In genomic region chr10:111149761-111150160, GRCm38 (mm10) we compare ENCODE assay signal across 20 mouse cellular contexts. TPM values are rescaled to one million over a fixed set of nuclear protein-coding genes. Genes with fewer than 3 reads are reported as not detected.
DNase-seq lines count a peak whose midpoint lies in the region; ATAC-seq and TF ChIP-seq lines count a peak whose summit lies in the region.
"Had no signal": no experiment of that assay in that cellular context is flagged by ENCODE, and none has a peak within 500 bp of the region (broad histone marks: within the 10 kb centered on the region; RNA-seq: fewer than 3 reads in every experiment).

No protein-coding gene starts in this region.

- no peaks in the 10 kb centered on the region for H3K9me3 ChIP-seq in kidney, embryonic 14.5 days (ENCODE audit: control insufficient read depth, low read length)
- H3K9me3 ChIP-seq in kidney, embryonic 16.5 days (ENCODE audit: low read length): no peaks in the 10 kb centered on the region
- no peaks in the 10 kb centered on the region for H3K9me3 ChIP-seq in lung, embryonic 14.5 days (ENCODE audit: low read depth, low read length)
- H3K9me3 ChIP-seq: embryonic facial prominence, embryonic 12.5 days; forebrain, embryonic 12.5 days; heart, embryonic 12.5 days; hindbrain, embryonic 10.5 days had no signal

- no peaks in the 10 kb centered on the region for H3K4me1 ChIP-seq in kidney, embryonic 14.5 days (ENCODE audit: control insufficient read depth, insufficient read depth, low read length)
- H3K4me1 ChIP-seq in kidney, embryonic 16.5 days (ENCODE audit: insufficient read depth, low read length): no peaks in the 10 kb centered on the region
- no peaks in the 10 kb centered on the region for H3K4me1 ChIP-seq in lung, embryonic 14.5 days (ENCODE audit: insufficient read depth)
- H3K4me1 ChIP-seq: embryonic facial prominence, embryonic 12.5 days; forebrain, embryonic 12.5 days; heart, embryonic 12.5 days; hindbrain, embryonic 10.5 days had no signal

- no peak overlapping the region for H3K27ac ChIP-seq in kidney, embryonic 14.5 days (ENCODE audit: low read depth, low read length)
- no peak overlapping the region for H3K27ac ChIP-seq in kidney, embryonic 16.5 days (ENCODE audit: low read length)
- H3K27ac ChIP-seq in lung, embryonic 14.5 days (ENCODE audit: low read depth): no peak overlapping the region
- H3K27ac ChIP-seq: embryonic facial prominence, embryonic 12.5 days; forebrain, embryonic 12.5 days; heart, adult 2 months; hindbrain, embryonic 10.5 days; hindbrain, embryonic 14.5 days had no signal

- no peak for ATAC-seq in kidney, embryonic 14.5 days (ENCODE audit: low FRiP score, low TSS enrichment)
- ATAC-seq in kidney, embryonic 16.5 days (ENCODE audit: low FRiP score, low TSS enrichment): no peak
- ATAC-seq in lung, embryonic 14.5 days (ENCODE audit: insufficient read depth): no peak
- ATAC-seq: forebrain, embryonic 16.5 days had no signal

- H3K36me3 ChIP-seq in kidney, embryonic 14.5 days (ENCODE audit: control insufficient read depth, insufficient read depth, low read length): no peaks in the 10 kb centered on the region
- H3K36me3 ChIP-seq in kidney, embryonic 16.5 days (ENCODE audit: insufficient read depth, low read length): no peaks in the 10 kb centered on the region
- H3K36me3 ChIP-seq in lung, embryonic 14.5 days (ENCODE audit: insufficient read depth): no peaks in the 10 kb centered on the region
- H3K36me3 ChIP-seq: embryonic facial prominence, embryonic 12.5 days; forebrain, embryonic 12.5 days; heart, embryonic 12.5 days; hindbrain, embryonic 10.5 days had no signal

- H3K9ac ChIP-seq in kidney, embryonic 14.5 days (ENCODE audit: low read depth, low read length): no peak overlapping the region
- H3K9ac ChIP-seq in kidney, embryonic 16.5 days (replicated peaks; ENCODE audit: low read length): no peak overlapping the region
- no peak overlapping the region for H3K9ac ChIP-seq in lung, embryonic 14.5 days
- H3K9ac ChIP-seq: embryonic facial prominence, embryonic 12.5 days; forebrain, embryonic 12.5 days; heart, embryonic 12.5 days; hindbrain, embryonic 14.5 days had no signal

- 61% methylated on average over 5 of the region's 5 CpGs for WGBS in kidney, embryonic 14.5 days
- 75% methylated on average over 5 of the region's 5 CpGs for WGBS in kidney, embryonic 16.5 days
- 57% methylated on average over 5 of the region's 5 CpGs for WGBS in lung, embryonic 14.5 days

- H3K4me2 ChIP-seq in kidney, embryonic 14.5 days (replicated peaks; ENCODE audit: low read depth, low read length): no peak overlapping the region
- H3K4me2 ChIP-seq in kidney, embryonic 16.5 days (replicated peaks; ENCODE audit: low read depth, low read length): no peak overlapping the region
- no peak overlapping the region for H3K4me2 ChIP-seq in lung, embryonic 14.5 days
- H3K4me2 ChIP-seq: embryonic facial prominence, embryonic 12.5 days; forebrain, embryonic 12.5 days; heart, embryonic 12.5 days; hindbrain, embryonic 14.5 days had no signal

- H3K27me3 ChIP-seq in kidney, embryonic 14.5 days (ENCODE audit: control insufficient read depth, insufficient read depth, low read length): no peaks in the 10 kb centered on the region
- H3K27me3 ChIP-seq in kidney, embryonic 16.5 days (ENCODE audit: insufficient read depth, low read length): no peaks in the 10 kb centered on the region
- H3K27me3 ChIP-seq in lung, embryonic 14.5 days (ENCODE audit: insufficient read depth, low read length): no peaks in the 10 kb centered on the region
- H3K27me3 ChIP-seq: embryonic facial prominence, embryonic 12.5 days; forebrain, embryonic 12.5 days; heart, embryonic 12.5 days had no signal

- DNase-seq in kidney, adult 11 months: peak; percentile 48
- DNase-seq in kidney, postnatal 14 days: peak; percentile 30
- peak; percentile 16 for DNase-seq in lung, embryonic 14.5 days
- no peak for DNase-seq in lung, postnatal 36 days
- DNase-seq in NIH3T3 (ENCODE audit: low read depth): peak; percentile 63
- DNase-seq: adrenal gland, postnatal 10 days; cerebellum, adult 11 months; cerebellum, adult 8-10 months; cerebellum, postnatal 14 days; embryo, embryonic 11 days; gastrocnemius, postnatal 10 days; heart, adult 2 months had no signal

- H3K4me3 ChIP-seq in kidney, embryonic 14.5 days (ENCODE audit: low read length): no peak overlapping the region
- no peak overlapping the region for H3K4me3 ChIP-seq in kidney, embryonic 16.5 days (ENCODE audit: low read length)
- H3K4me3 ChIP-seq in lung, embryonic 14.5 days (ENCODE audit: low read depth, low read length): no peak overlapping the region
- H3K4me3 ChIP-seq: embryonic facial prominence, embryonic 12.5 days; forebrain, embryonic 12.5 days; heart, adult 2 months; heart, embryonic 12.5 days; hindbrain, embryonic 10.5 days had no signal

- TF ChIP-seq CTCF in lung, embryonic 14.5 days (IDR thresholded peaks at IDR 0.05; ENCODE audit: low read depth): no peak

RNA-seq across cellular contexts. Expression of gene Osbpl8, which starts 14.8 kb away (rescaled TPM):
- 5.5 and 9.6 TPM in 2 replicates for polyA plus RNA-seq in kidney, embryonic 14.5 days (2014; fragmentation: Nextera tagmentation; extraction: Ambion mirVana)
- polyA plus RNA-seq in kidney, embryonic 16.5 days (2015; fragmentation: Nextera tagmentation; extraction: Ambion mirVana): 7.1 and 8.6 TPM in 2 replicates
- 9.6 and 10.8 TPM in 2 replicates for polyA plus RNA-seq in lung, embryonic 14.5 days (2014; fragmentation: Nextera tagmentation; extraction: Ambion mirVana)
